Mouse (Mus musculus) myocyte (in vitro differentiated cells): ENCODE data around the gene Nuak1. TPM values are rescaled to one million over a fixed set of nuclear protein-coding genes. Genes with fewer than 3 reads are reported as not detected.

ENCODE experiments used
- H3K27me3 ChIP-seq: one replicate; pipeline ENCODE4 v1.6.1; 2011; ENCODE audit not compliant: control insufficient read depth, insufficient read depth, insufficient read length
- H3K36me3 ChIP-seq: one replicate; pipeline ENCODE4 v1.6.1; 2011; ENCODE audit not compliant: control insufficient read depth, insufficient read depth
- H3K4me2 ChIP-seq: one replicate; pipeline ENCODE4 v1.6.1; 2011; ENCODE audit warnings: low read depth, control low read depth
- H3K4me3 ChIP-seq: one replicate; pipeline ENCODE4 v1.5.1; 2011; ENCODE audit warnings: mild to moderate bottlenecking, control low read depth, moderate library complexity
- H3K79me2 ChIP-seq: one replicate; pipeline ENCODE4 v1.6.1; 2011; ENCODE audit not compliant: control insufficient read depth, insufficient read depth
- H3ac ChIP-seq: one replicate; pipeline ENCODE4 v1.6.1; 2011; ENCODE audit not compliant: control insufficient read depth, insufficient read length
- CEBPB ChIP-seq: IDR thresholded peaks from 2 replicates; pipeline ENCODE4 v1.6.1; 2011; ENCODE audit warnings: mild to moderate bottlenecking, moderate library complexity; ENCODE audit not compliant: poor library complexity, insufficient read depth, severe bottlenecking
- E2F4 ChIP-seq: IDR thresholded peaks from one replicate; pipeline ENCODE4 v1.6.1; 2011; ENCODE audit warnings: mild to moderate bottlenecking, control low read depth, moderate library complexity; ENCODE audit not compliant: insufficient read depth
- MAX ChIP-seq: IDR thresholded peaks from one replicate; pipeline ENCODE4 v1.6.1; 2011; ENCODE audit warnings: low read depth, mild to moderate bottlenecking, control low read depth
- MYOD1 ChIP-seq, 3 experiments: IDR thresholded peaks; one replicate each; pipeline ENCODE4 v1.6.1; 2011; ENCODE audit warnings: control low read depth in 2 of 3, low read depth in 2 of 3, mild to moderate bottlenecking in 2 of 3, moderate library complexity in 1 of 3; ENCODE audit not compliant: insufficient read length in 2 of 3, control insufficient read depth in 1 of 3
- MYOG ChIP-seq, 3 experiments: IDR thresholded peaks; one replicate each; pipeline ENCODE4 v1.6.1; 2011; ENCODE audit warnings: control low read depth in 2 of 3, low read depth in 2 of 3, mild to moderate bottlenecking in 2 of 3; ENCODE audit not compliant: insufficient read length in 2 of 3, control insufficient read depth in 1 of 3, insufficient read depth in 1 of 3
- POLR2A ChIP-seq: IDR thresholded peaks from one replicate; pipeline ENCODE4 v1.6.1; 2011; ENCODE audit warnings: low read depth, mild to moderate bottlenecking, control low read depth, moderate library complexity; ENCODE audit not compliant: insufficient read length
- POLR2AphosphoS2 ChIP-seq: IDR thresholded peaks from one replicate; pipeline ENCODE4 v1.6.1; 2011; ENCODE audit warnings: low read depth, control low read depth; ENCODE audit not compliant: insufficient read length
- REST ChIP-seq: IDR thresholded peaks from one replicate; pipeline ENCODE4 v1.6.1; 2011; ENCODE audit warnings: mild to moderate bottlenecking, control low read depth, moderate library complexity; ENCODE audit not compliant: insufficient read depth, insufficient read length
- SRF ChIP-seq: IDR thresholded peaks from one replicate; pipeline ENCODE4 v1.6.1; 2011; ENCODE audit warnings: low read depth; ENCODE audit not compliant: control insufficient read depth, insufficient read length
- TCF12 ChIP-seq: IDR thresholded peaks from one replicate; pipeline ENCODE4 v1.6.1; 2011; ENCODE audit warnings: mild to moderate bottlenecking, control low read depth; ENCODE audit not compliant: poor library complexity, insufficient read depth, severe bottlenecking
- TCF3 ChIP-seq: IDR thresholded peaks from one replicate; pipeline ENCODE4 v1.6.1; 2011; ENCODE audit warnings: low read depth, control low read depth; ENCODE audit not compliant: insufficient read length
- USF1 ChIP-seq: IDR thresholded peaks from one replicate; pipeline ENCODE4 v1.6.1; 2011; ENCODE audit warnings: low read depth, mild to moderate bottlenecking, control low read depth, moderate library complexity
- polyA plus RNA-seq: library from polyadenylated mRNA; unstranded; fragments of >200 nt; fragmentation: generic; extraction: Trizol; gene quantifications from one replicate; pipeline ENCODE4 v1.2.1, GENCODE M21; 2012; ENCODE audit warnings: missing spikeins

The Nuak1 gene
- polyA plus RNA-seq, 1 experiment: 21.8 TPM

DNA sequence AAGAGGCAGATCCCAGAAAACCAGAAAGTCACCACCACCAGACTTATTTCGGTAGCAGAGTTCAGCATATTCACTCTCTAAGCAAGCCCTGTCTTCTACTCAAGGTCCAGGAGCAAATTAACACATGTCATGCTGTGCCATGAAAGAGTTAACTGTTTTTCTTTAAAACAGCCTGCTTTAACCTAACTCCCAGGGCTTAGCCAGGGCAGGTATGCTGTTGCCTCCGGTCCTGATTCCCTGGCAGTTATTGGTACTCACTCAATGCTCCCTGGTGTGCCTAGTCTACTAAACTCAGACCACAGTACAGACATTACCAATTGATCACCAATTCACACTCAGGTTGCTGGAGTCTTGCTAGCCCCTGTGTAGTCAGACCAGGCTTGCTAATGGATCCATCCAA lies 66.9 kb downstream of the Nuak1 start:
- Histone ChIP-seq H3K27me3 (no peaks in the 10 kb centered on the region), H3K36me3 (peaks cover 17% of the 10 kb centered on the region), H3K79me2 (no peaks in the 10 kb centered on the region), H3ac (no peak overlapping the region), H3K4me2 (no peak overlapping the region), H3K4me3 (no peak overlapping the region)
- no peak for TF ChIP-seq TCF3
- no peak for TF ChIP-seq POLR2A
- no peak for TF ChIP-seq REST
- TF ChIP-seq SRF: no peak
- TF ChIP-seq POLR2AphosphoS2: no peak
- TF ChIP-seq MYOD1 (IDR thresholded peaks at IDR 0.05; ENCODE audit: control insufficient read depth in 1 of 3, insufficient read length in 2 of 3, low read depth in 2 of 3): no peak
- TF ChIP-seq TCF12: no peak
- no peak for TF ChIP-seq USF1
- no peak for TF ChIP-seq MYOG (IDR thresholded peaks at IDR 0.05; ENCODE audit: control insufficient read depth in 1 of 3, insufficient read depth in 1 of 3, insufficient read length in 2 of 3, low read depth in 2 of 3)
- TF ChIP-seq CEBPB: no peak
- no peak for TF ChIP-seq E2F4
- TF ChIP-seq MAX: no peak

DNA sequence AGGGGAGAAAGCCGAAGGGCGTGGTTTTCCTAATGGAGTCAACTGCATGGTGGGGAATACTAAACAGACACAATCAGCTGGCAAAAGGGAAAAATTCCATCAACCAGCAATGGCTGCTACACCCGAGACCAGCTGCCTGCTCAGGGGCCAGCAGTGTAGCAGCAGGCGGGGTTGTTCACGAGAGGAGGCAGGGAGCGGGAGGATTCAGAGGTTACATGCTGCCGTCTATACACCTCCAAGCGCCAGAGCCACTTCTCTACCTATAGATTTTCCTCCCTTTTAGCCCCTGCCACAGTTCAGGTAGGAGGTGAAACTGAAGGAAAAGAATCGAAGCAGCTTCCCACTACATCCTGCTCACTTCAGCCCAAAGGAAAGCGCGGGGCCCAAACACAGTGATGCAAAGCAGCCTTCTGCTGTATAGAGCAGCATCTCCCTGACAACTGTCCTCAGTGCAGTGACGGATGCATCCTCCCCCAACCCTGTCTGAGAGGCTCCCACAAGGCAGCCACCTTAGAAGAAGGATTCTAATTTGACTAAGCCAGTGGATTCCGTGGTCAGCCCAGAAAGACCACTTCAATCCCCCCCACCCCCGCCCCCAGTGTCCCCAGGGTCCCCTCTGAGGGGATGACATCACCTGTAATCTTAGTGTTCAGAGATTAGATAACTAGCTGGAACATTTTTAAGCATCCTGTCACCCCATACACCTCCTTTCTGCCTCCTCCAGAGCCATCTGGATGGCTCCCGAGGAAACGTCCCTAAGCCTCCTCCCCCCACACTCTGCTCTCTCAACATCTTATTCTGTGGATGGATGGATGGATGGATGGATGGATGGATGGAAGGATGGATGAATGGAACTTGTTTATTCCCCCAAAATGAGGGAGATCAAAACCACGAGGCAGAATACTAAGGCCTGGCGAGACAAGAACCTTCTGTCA lies 68.0 kb downstream of the Nuak1 start:
- no peaks in the 10 kb centered on the region for H3K27me3 ChIP-seq

DNA sequence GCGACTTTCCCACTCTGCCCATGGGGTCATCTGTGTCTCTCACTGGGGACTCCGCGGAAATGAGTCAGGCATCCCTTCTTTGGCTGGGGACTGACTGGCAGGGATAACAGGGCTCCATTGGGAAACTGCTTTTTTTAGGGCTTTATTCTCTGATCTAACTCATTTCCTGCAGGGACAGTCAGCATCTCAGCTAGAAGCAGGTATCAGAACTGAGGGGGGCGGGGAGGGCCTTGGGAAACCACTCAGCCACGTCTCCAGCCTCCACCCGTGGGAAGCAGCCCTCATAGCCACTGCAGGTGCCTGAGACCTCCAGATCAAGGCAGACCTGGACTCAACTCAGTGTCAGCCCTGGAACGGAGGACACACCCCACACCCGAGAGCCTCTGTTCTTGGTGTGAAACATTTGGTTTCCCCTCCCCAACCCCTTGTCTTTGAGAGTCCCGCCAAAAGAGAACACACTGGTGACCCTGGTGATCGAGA lies 68.7 kb downstream of the Nuak1 start:
- Histone ChIP-seq H3K27me3 (no peaks in the 10 kb centered on the region), H3K36me3 (peaks cover 6% of the 10 kb centered on the region), H3K4me3 (no peak overlapping the region), H3K79me2 (no peaks in the 10 kb centered on the region), H3K4me2 (no peak overlapping the region), H3ac (no peak overlapping the region)
- TF ChIP-seq REST (no peak), MYOG (IDR thresholded peaks at IDR 0.05; ENCODE audit: control insufficient read depth in 1 of 3, insufficient read depth in 1 of 3, insufficient read length in 2 of 3, low read depth in 2 of 3) (no peak)

More for the DNA sequence above, 68.0 kb downstream of the Nuak1 start:
- TF ChIP-seq E2F4 (no peak), MYOD1 (IDR thresholded peaks at IDR 0.05; ENCODE audit: control insufficient read depth in 1 of 3, insufficient read length in 2 of 3, low read depth in 2 of 3) (peak in 1 of 3 experiments; percentile 27), MYOG (IDR thresholded peaks at IDR 0.05; ENCODE audit: control insufficient read depth in 1 of 3, insufficient read depth in 1 of 3, insufficient read length in 2 of 3, low read depth in 2 of 3) (peak in 2 of 3 experiments; percentile 24 to 60), REST (no peak)
- Histone ChIP-seq H3K4me2 (no peak overlapping the region), H3K4me3 (no peak overlapping the region), H3K79me2 (no peaks in the 10 kb centered on the region), H3K36me3 (peaks cover 10% of the 10 kb centered on the region), H3ac (no peak overlapping the region)

DNA sequence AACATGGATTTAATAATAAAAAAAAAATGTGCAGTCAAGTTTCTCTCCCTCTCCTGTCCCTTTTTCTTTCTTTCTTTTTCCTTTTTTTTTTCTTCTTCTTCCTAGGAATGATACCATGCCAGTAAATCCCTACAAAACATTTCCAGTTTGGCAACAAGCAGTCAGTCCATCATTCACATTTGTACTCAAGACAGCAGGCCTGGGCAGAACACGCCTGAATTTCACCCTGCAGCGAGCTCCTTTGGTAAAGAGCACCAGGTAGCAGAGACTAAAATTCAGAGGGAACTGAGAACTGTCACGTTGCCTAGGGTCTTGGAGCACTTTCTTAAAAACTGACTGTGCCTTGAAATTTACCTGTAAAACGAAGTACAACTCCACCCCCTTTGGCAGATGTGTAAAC lies 69.2 kb downstream of the Nuak1 start:
- H3K4me2 ChIP-seq: no peak overlapping the region
- H3K4me3 ChIP-seq: no peak overlapping the region
- no peak for TF ChIP-seq SRF
- TF ChIP-seq MAX: no peak
- no peak for TF ChIP-seq POLR2A
- no peak for TF ChIP-seq REST
- TF ChIP-seq TCF12: no peak
- TF ChIP-seq TCF3: no peak
- no peak for TF ChIP-seq MYOD1 (IDR thresholded peaks at IDR 0.05; ENCODE audit: control insufficient read depth in 1 of 3, insufficient read length in 2 of 3, low read depth in 2 of 3)
- no peak for TF ChIP-seq CEBPB
- no peak for TF ChIP-seq MYOG (IDR thresholded peaks at IDR 0.05; ENCODE audit: control insufficient read depth in 1 of 3, insufficient read depth in 1 of 3, insufficient read length in 2 of 3, low read depth in 2 of 3)
- no peak for TF ChIP-seq POLR2AphosphoS2
- TF ChIP-seq USF1: no peak
- no peak for TF ChIP-seq E2F4
- no peaks in the 10 kb centered on the region for H3K27me3 ChIP-seq
- no peak overlapping the region for H3ac ChIP-seq
- H3K79me2 ChIP-seq: no peaks in the 10 kb centered on the region
- H3K36me3 ChIP-seq: peaks cover 6% of the 10 kb centered on the region

DNA sequence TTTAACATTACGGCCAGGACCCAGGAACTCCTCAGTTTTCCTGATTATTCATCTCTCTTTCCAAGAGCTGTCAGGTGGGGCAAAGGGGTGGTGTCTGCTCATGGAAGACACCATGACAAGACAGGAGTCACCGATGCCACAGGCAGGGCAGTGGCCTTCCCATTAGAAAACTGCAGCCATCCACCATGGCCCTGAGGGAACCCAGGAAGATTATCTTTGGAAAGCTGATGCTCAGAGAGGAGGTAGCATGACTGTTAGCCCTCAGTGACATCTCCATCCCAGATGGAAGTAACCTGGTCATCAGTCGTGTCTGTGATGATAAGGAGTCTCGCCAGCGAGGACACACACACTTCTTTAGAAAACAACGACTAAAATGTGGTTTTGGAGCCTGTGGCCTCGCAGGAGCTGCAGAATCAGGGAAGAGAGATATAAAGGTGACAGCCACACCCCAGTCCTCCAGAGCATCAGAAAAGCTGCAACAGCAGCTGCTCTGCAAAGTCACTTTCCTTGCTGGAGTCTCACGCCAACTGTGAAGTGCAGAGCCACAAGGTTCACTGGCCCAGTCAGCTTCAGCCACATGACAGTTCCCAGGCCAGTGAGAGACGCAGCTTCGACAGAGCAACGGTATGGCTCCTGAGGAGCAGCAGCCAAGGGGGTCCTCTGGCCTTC lies 70.6 kb downstream of the Nuak1 start:
- Histone ChIP-seq H3K27me3 (no peaks in the 10 kb centered on the region), H3K4me3 (no peak overlapping the region), H3ac (no peak overlapping the region), H3K4me2 (no peak overlapping the region), H3K36me3 (peaks cover 6% of the 10 kb centered on the region), H3K79me2 (no peaks in the 10 kb centered on the region)
- TF ChIP-seq POLR2A: no peak
- no peak for TF ChIP-seq CEBPB
- no peak for TF ChIP-seq MAX
- TF ChIP-seq TCF12: no peak
- TF ChIP-seq POLR2AphosphoS2: no peak
- peak in 1 of 3 experiments; percentile 25 for TF ChIP-seq MYOG (IDR thresholded peaks at IDR 0.05; ENCODE audit: control insufficient read depth in 1 of 3, insufficient read depth in 1 of 3, insufficient read length in 2 of 3, low read depth in 2 of 3)
- no peak for TF ChIP-seq SRF
- no peak for TF ChIP-seq E2F4
